ENCODE assay signal across 14 mouse cellular contexts in the genomic region with DNA sequence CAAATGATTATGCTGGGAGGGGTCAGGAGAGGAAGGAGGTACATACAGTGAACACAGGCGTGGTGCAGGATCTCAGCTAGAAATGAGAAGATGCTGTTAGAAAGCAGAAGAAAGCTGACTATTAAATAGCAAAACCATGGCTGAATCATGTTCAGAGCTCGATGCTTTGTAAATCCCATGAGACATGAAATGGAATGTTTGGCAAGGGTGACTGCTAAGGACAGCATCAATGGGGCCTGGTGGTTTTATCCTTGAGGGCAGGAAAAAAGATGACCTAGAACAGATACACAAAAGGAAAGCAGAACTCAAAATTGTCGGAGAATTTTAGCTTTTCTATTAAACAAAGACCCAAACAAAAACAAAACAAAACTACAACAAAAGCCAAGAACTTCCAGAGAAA.
"Had no signal": no experiment of that assay in that cellular context is flagged by ENCODE, and none has a peak within 500 bp of the region (broad histone marks: within the 10 kb centered on the region; RNA-seq: fewer than 3 reads in every experiment).

No protein-coding gene starts in this region.

- H3K36me3 ChIP-seq: liver, embryonic 13.5 days; midbrain, embryonic 13.5 days; neural tube, embryonic 13.5 days had no signal

- H3K4me3 ChIP-seq: left cerebral cortex, adult 2 months; liver, embryonic 13.5 days; midbrain, embryonic 13.5 days; myocyte; neural tube, embryonic 13.5 days had no signal

- DNase-seq: kidney, postnatal 25 days; layer of hippocampus, postnatal 36 days; liver, embryonic 13.5 days; lung, adult 2 months; lung, postnatal 14 days; lung, postnatal 4 days; thymus, postnatal 36 days had no signal

- H3K27me3 ChIP-seq: liver, embryonic 13.5 days; midbrain, embryonic 13.5 days; neural tube, embryonic 13.5 days had no signal

- H3K9ac ChIP-seq: liver, embryonic 13.5 days; midbrain, embryonic 13.5 days; neural tube, embryonic 13.5 days had no signal

- ATAC-seq: midbrain, embryonic 13.5 days; midbrain, embryonic 16.5 days had no signal

- H3K4me1 ChIP-seq: liver, embryonic 13.5 days; midbrain, embryonic 13.5 days; neural tube, embryonic 13.5 days had no signal

- H3K4me2 ChIP-seq: liver, embryonic 13.5 days; midbrain, embryonic 13.5 days; neural tube, embryonic 13.5 days had no signal

- H3K27ac ChIP-seq: kidney, postnatal 0 days; left cerebral cortex, adult 2 months; liver, embryonic 13.5 days; midbrain, embryonic 13.5 days; neural tube, embryonic 13.5 days; stomach, postnatal 0 days had no signal

- H3K9me3 ChIP-seq: liver, embryonic 13.5 days; midbrain, embryonic 13.5 days; neural tube, embryonic 13.5 days had no signal
